Mouse (Mus musculus): ENCODE measurements around the gene Sirt3.

DNA sequence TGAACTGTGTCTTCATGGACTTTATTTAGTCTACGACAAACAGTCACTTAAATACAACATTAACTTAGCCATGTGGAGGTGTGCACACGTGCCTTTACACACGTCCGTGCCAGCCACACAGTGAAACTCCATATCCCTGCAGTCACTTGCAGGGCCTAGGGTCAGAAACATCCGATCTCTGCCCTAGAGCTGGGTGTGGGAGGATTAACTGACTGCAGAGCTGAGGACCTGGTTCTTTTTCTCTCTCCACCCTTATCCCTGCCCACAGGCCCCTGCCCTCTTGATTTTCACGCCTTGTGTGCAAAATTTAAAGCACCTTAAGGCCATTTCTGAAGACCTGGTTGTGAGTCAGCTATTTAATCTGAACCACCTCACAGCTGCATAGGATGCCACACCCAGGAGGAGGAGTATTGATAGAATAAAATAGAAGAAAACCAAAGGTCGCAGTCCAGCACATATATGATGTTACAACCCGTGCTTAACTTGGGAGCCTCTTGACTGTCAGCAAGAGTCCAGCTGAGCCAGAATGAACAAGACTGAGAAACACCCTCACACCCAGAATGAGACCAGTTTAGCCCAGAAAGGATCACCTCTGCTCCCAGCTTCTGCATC is 38.4 kb upstream of the Sirt3 start, which contains the start of gene Nlrp6:
- TF ChIP-seq CTCF (IDR thresholded peaks at IDR 0.05; ENCODE audit: low read depth) (no peak), EP300 (IDR thresholded peaks at IDR 0.05; ENCODE audit: low read depth) (no peak)
